Mouse (Mus musculus) midbrain, embryonic 16.5 days (tissue): ENCODE measurements around the gene Cldn10. TPM values are rescaled to one million over a fixed set of nuclear protein-coding genes. Genes with fewer than 3 reads are reported as not detected.

Experiments
- ATAC-seq: fragments of 200-750 bp; cut with Nextera tagmentation; 2 replicates; pipeline ENCODE4 v1.8.0; 2017; ENCODE audit warnings: moderate TSS enrichment
- H3K27ac ChIP-seq: fragments of 300-500 bp; sonication (generic); 2 replicates; pipeline ENCODE4 v1.5.1; 2014; ENCODE audit warnings: mild to moderate bottlenecking, low read length, mixed read lengths
- H3K27me3 ChIP-seq: fragments of 300-500 bp; sonication (generic); 2 replicates; pipeline ENCODE4 v1.6.1; 2014; ENCODE audit warnings: low read depth, low read length, mixed read lengths; ENCODE audit not compliant: control insufficient read depth, insufficient read depth
- H3K36me3 ChIP-seq: fragments of 300-500 bp; sonication (generic); 2 replicates; pipeline ENCODE4 v1.6.1; 2014; ENCODE audit warnings: mild to moderate bottlenecking, low read length, moderate library complexity, mixed read lengths; ENCODE audit not compliant: control insufficient read depth, insufficient read depth
- H3K4me1 ChIP-seq: fragments of 300-500 bp; sonication (generic); 2 replicates; pipeline ENCODE4 v1.6.1; 2014; ENCODE audit warnings: mild to moderate bottlenecking, low read length, mixed read lengths; ENCODE audit not compliant: control insufficient read depth, insufficient read depth
- H3K4me2 ChIP-seq: fragments of 300-500 bp; sonication (generic); 2 replicates; pipeline ENCODE4 v1.6.1; 2014; ENCODE audit warnings: mild to moderate bottlenecking, low read length, mixed read lengths
- H3K4me3 ChIP-seq: fragments of 300-500 bp; sonication (generic); 2 replicates; pipeline ENCODE4 v1.5.1; 2014; ENCODE audit warnings: low read depth, mild to moderate bottlenecking, low read length, moderate library complexity, mixed read lengths
- H3K9ac ChIP-seq: fragments of 300-500 bp; sonication (generic); 2 replicates; pipeline ENCODE4 v1.6.1; 2014; ENCODE audit warnings: low read depth, low read length, mixed read lengths
- H3K9me3 ChIP-seq: fragments of 300-500 bp; sonication (generic); replicated peaks from 2 replicates; pipeline ENCODE4 v1.6.1; 2014; ENCODE audit warnings: mild to moderate bottlenecking, low read length, mixed read lengths; ENCODE audit not compliant: control insufficient read depth, poor library complexity, severe bottlenecking
- WGBS: fragments of 180-500 bp; shearing (Covaris S2); extraction: QIAGEN DNeasy Blood & Tissue Kit; methylation state at CpG from one replicate; pipeline ENCODE4 v1.1.7; 2014; 5-methylcytosine and 5-hydroxymethylcytosine counted together
- polyA plus RNA-seq: library from polyadenylated mRNA; unstranded; fragments of >200 nt; fragmentation: Nextera tagmentation; extraction: Ambion mirVana; gene quantifications from 2 replicates; pipeline ENCODE4 v1.2.1, GENCODE M21; 2015

Gene Cldn10
- 1.5 and 7.2 TPM in 2 replicates for polyA plus RNA-seq

DNA sequence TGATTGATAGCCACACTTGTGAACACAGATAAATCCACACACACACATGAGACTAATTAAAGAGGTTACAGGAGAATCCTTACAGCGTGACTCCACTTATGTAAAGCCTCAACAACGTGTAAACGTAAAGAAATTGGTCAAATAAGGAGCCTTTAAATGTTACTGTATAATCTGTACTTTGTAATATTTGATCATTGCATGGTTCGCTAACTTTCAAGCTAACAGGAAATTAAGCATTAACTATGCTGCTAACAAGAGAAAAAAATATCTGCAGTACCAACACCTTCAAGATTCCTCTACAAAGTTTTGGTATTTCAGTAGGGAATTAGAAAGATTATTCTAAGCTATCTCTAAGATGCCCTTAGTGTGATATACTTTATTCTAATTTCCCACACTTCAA, at the start of gene Cldn10:
Gene Cldn10 (plus strand): TSS at position 288 of the 400 bp plus-strand sequence.
- H3K9ac ChIP-seq = no peak within 1 kb of the TSS
- whole genome bisulfite sequencing = 86% methylated on average over 4 of the region's 4 CpGs
- no peaks in the 10 kb centered on the region for H3K36me3 ChIP-seq
- no peak within 1 kb of the TSS for H3K27ac ChIP-seq
- no peaks in the 10 kb centered on the region for H3K27me3 ChIP-seq
- H3K4me2 ChIP-seq = no peak within 1 kb of the TSS
- no peak within 1 kb of the TSS for H3K4me3 ChIP-seq
- H3K4me1 ChIP-seq = no peaks in the 10 kb centered on the region
- H3K9me3 ChIP-seq = no peaks in the 10 kb centered on the region
- ATAC-seq = no peak

GRCm38 (mm10) chr14:118741780-118742179, 45.9 kb upstream of the Cldn10 start:
- no peak overlapping the region for H3K27ac ChIP-seq
- H3K9me3 ChIP-seq = peaks cover 4% of the 10 kb centered on the region; the same call in 1 of the 2 replicates
- H3K4me1 ChIP-seq = no peaks in the 10 kb centered on the region
- H3K27me3 ChIP-seq = no peaks in the 10 kb centered on the region
- no peak overlapping the region for H3K4me2 ChIP-seq
- H3K36me3 ChIP-seq = no peaks in the 10 kb centered on the region
- no peak overlapping the region for H3K9ac ChIP-seq
- ATAC-seq = no peak
- no peak overlapping the region for H3K4me3 ChIP-seq

DNA sequence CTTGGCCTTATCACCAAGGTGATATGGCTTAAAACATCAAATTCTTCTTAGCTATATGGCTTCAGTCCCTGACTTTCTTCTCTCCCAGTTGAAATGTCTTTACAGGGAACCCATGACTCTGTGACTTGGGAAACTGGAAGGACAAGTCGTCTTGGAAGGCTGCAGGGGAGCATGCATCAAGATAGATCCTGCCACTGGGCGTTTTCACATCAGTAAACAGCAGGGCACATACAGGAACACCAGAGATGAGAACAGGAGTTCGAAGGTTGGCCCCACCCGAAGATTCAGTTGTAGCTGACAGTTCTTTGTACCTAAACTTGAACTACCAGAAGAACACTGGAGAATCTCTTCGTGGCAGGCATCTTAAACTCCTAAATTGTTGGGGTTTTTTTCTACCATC, 44.8 kb upstream of the Cldn10 start:
- H3K4me3 ChIP-seq = no peak overlapping the region
- 88% methylated on average over 5 of the region's 5 CpGs for WGBS
- H3K9ac ChIP-seq = no peak overlapping the region
- H3K27me3 ChIP-seq = no peaks in the 10 kb centered on the region
- H3K27ac ChIP-seq = no peak overlapping the region
- no peak for ATAC-seq
- H3K4me1 ChIP-seq = no peaks in the 10 kb centered on the region
- H3K36me3 ChIP-seq = no peaks in the 10 kb centered on the region
- H3K4me2 ChIP-seq = no peak overlapping the region
- H3K9me3 ChIP-seq = peaks cover 4% of the 10 kb centered on the region; the same call in 1 of the 2 replicates

DNA sequence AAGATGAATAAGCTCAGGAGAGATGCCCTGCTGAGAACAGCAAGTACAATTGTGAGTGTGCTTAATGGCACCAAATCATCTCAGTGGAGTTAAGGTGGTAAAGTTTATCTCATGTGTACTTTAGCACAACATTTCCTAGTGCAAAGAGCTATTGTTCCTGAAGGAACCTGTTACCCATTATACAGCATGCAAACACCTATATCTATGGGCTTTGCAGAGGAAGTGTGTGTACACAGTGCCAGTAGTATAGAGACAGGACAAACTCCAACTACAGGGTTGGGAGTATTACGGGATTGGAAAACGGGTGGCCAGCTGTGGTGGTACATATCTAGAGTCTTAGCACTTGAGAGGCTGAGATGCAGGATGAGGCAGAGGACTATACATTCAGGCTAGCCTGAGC, 38.6 kb upstream of the Cldn10 start:
- no peak overlapping the region for H3K4me2 ChIP-seq
- ATAC-seq = no peak
- H3K27me3 ChIP-seq = no peaks in the 10 kb centered on the region
- no peaks in the 10 kb centered on the region for H3K4me1 ChIP-seq
- H3K36me3 ChIP-seq = no peaks in the 10 kb centered on the region
- no peaks in the 10 kb centered on the region for H3K9me3 ChIP-seq
- no peak overlapping the region for H3K27ac ChIP-seq
- no peak overlapping the region for H3K9ac ChIP-seq
- WGBS = 98% methylated on average over 2 of the region's 2 CpGs
- H3K4me3 ChIP-seq = no peak overlapping the region

DNA sequence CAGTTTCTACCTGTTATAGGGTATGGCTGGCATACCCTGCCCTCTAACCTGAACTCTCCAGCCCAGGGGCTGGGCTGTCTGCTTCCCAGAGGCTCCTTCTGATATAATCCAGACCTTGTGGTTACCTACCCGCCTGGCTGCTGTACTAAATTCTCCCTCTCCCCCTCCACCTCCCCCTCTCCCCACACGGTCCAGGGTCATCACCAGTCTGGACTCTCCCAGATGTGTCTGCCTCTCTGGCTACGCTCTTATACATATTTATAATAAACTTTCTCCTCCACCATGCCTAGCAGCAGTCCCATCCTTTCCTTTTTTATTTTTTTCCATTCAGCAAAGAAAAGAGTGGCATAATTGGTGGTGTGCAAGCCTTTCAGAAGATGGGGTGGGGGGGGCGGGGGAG, 38.0 kb upstream of the Cldn10 start:
- no peak overlapping the region for H3K9ac ChIP-seq
- ATAC-seq = no peak
- no peaks in the 10 kb centered on the region for H3K4me1 ChIP-seq
- no peak overlapping the region for H3K27ac ChIP-seq
- no peaks in the 10 kb centered on the region for H3K27me3 ChIP-seq
- no peak overlapping the region for H3K4me3 ChIP-seq
- no peaks in the 10 kb centered on the region for H3K9me3 ChIP-seq
- 31% methylated on average over 4 of the region's 4 CpGs for WGBS
- no peak overlapping the region for H3K4me2 ChIP-seq
- no peaks in the 10 kb centered on the region for H3K36me3 ChIP-seq

- 91% methylated on average over 6 of the region's 6 CpGs for WGBS
- Histone ChIP-seq H3K4me3 (no peak overlapping the region), H3K27ac (no peak overlapping the region), H3K4me1 (no peaks in the 10 kb centered on the region), H3K9me3 (no peaks in the 10 kb centered on the region), H3K4me2 (no peak overlapping the region), H3K27me3 (no peaks in the 10 kb centered on the region), H3K36me3 (no peaks in the 10 kb centered on the region), H3K9ac (no peak overlapping the region)
- ATAC-seq = no peak
Observed at GRCm38 (mm10) chr14:118750505-118751192, 37.1 kb upstream of the Cldn10 start.

DNA sequence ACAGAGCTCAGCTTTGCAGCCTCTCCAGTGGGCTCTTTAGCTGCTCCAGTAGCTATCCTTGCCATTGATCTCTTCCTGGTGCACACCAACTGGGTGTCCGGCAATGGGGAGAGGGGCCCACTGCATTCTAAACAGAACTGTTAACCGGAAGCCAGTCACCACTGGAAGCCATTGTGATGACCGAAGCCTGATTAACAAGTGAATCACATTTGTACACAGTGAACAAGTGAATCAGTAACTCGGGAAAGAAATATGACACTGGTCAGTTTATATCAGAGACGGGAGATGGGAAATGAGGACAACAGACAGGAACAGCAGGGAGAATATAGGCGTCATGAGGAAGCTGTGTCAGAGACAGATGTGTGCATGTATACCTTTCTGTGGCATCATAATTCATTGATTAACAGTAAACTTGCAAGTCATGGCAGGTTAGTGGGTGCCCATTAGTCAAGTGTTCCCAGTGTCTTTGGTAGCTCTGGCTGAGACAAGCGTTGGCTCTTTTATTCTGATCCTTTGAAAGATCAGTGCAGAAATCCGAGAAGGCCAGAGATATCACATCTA, 36.4 kb upstream of the Cldn10 start:
- Histone ChIP-seq H3K9me3 (no peaks in the 10 kb centered on the region), H3K4me3 (no peak overlapping the region), H3K27me3 (no peaks in the 10 kb centered on the region), H3K4me2 (no peak overlapping the region), H3K27ac (no peak overlapping the region), H3K9ac (no peak overlapping the region), H3K36me3 (no peaks in the 10 kb centered on the region), H3K4me1 (no peaks in the 10 kb centered on the region)
- WGBS = 64% methylated on average over 8 of the region's 8 CpGs
- ATAC-seq = no peak

GRCm38 (mm10) chr14:118756015-118756414, 31.7 kb upstream of the Cldn10 start:
- H3K27me3 ChIP-seq = no peaks in the 10 kb centered on the region
- H3K4me2 ChIP-seq = no peak overlapping the region
- no peak overlapping the region for H3K27ac ChIP-seq
- H3K4me1 ChIP-seq = no peaks in the 10 kb centered on the region
- no peak overlapping the region for H3K4me3 ChIP-seq
- H3K9ac ChIP-seq = no peak overlapping the region
- no peak for ATAC-seq
- no peaks in the 10 kb centered on the region for H3K9me3 ChIP-seq
- no peaks in the 10 kb centered on the region for H3K36me3 ChIP-seq
- 87% methylated on average over 4 of the region's 4 CpGs for WGBS

GRCm38 (mm10) chr14:118756566-118756965, 31.1 kb upstream of the Cldn10 start:
- Histone ChIP-seq H3K4me1 (no peaks in the 10 kb centered on the region), H3K9me3 (no peaks in the 10 kb centered on the region), H3K9ac (no peak overlapping the region), H3K27me3 (no peaks in the 10 kb centered on the region), H3K4me2 (no peak overlapping the region), H3K4me3 (no peak overlapping the region), H3K27ac (no peak overlapping the region), H3K36me3 (no peaks in the 10 kb centered on the region)
- WGBS = 91% methylated on average over 3 of the region's 3 CpGs
- ATAC-seq = no peak
